Mouse (Mus musculus) liver, embryonic 16.5 days (tissue): ENCODE data around the gene Mrgprd. TPM values are rescaled to one million over a fixed set of nuclear protein-coding genes. Genes with fewer than 3 reads are reported as not detected.

Experiments
- ATAC-seq: fragments of 200-750 bp; cut with Nextera tagmentation; 2 replicates; pipeline ENCODE4 v1.8.0; 2017; ENCODE audit warnings: low read depth, mild to moderate bottlenecking, moderate number of reproducible peaks, moderate library complexity
- H3K27ac ChIP-seq: fragments of 300-500 bp; sonication (generic); 2 replicates; pipeline ENCODE4 v1.5.1; 2014; ENCODE audit warnings: mild to moderate bottlenecking, low read length
- H3K27me3 ChIP-seq: fragments of 300-500 bp; sonication (generic); 2 replicates; pipeline ENCODE4 v1.6.1; 2014; ENCODE audit warnings: low read depth, low read length, mixed read lengths; ENCODE audit not compliant: control insufficient read depth, insufficient read depth
- H3K36me3 ChIP-seq: fragments of 300-500 bp; sonication (generic); 2 replicates; pipeline ENCODE4 v1.6.1; 2014; ENCODE audit warnings: mild to moderate bottlenecking; ENCODE audit not compliant: control insufficient read depth, insufficient read depth
- H3K4me1 ChIP-seq: fragments of 300-500 bp; sonication (generic); 2 replicates; pipeline ENCODE4 v1.6.1; 2014; ENCODE audit warnings: low read depth, low read length, mixed read lengths; ENCODE audit not compliant: control insufficient read depth
- H3K4me2 ChIP-seq: fragments of 300-500 bp; sonication (generic); 2 replicates; pipeline ENCODE4 v1.6.1; 2014; ENCODE audit warnings: low read depth, low read length, mixed read lengths
- H3K4me3 ChIP-seq: fragments of 300-500 bp; sonication (generic); 2 replicates; pipeline ENCODE4 v1.5.1; 2014; ENCODE audit warnings: low read depth, mild to moderate bottlenecking, low read length
- H3K9ac ChIP-seq: fragments of 300-500 bp; sonication (generic); 2 replicates; pipeline ENCODE4 v1.6.1; 2014; ENCODE audit warnings: low read depth, low read length
- H3K9me3 ChIP-seq: fragments of 300-500 bp; sonication (generic); replicated peaks from 2 replicates; pipeline ENCODE4 v1.6.1; 2016; ENCODE audit warnings: low read length; ENCODE audit not compliant: control insufficient read depth
- WGBS: fragments of 180-500 bp; shearing (Covaris S2); extraction: QIAGEN DNeasy Blood & Tissue Kit; methylation state at CpG from one replicate; pipeline ENCODE4 v1.1.7; 2014; ENCODE audit not compliant: insufficient replicate concordance; 5-methylcytosine and 5-hydroxymethylcytosine counted together
- polyA plus RNA-seq: library from polyadenylated mRNA; unstranded; fragments of >200 nt; fragmentation: Nextera tagmentation; extraction: Ambion mirVana; gene quantifications from 2 replicates; pipeline ENCODE4 v1.2.1, GENCODE M21; 2015

Gene Mrgprd
- polyA plus RNA-seq, 1 experiment from 2014 or later: not detected

DNA sequence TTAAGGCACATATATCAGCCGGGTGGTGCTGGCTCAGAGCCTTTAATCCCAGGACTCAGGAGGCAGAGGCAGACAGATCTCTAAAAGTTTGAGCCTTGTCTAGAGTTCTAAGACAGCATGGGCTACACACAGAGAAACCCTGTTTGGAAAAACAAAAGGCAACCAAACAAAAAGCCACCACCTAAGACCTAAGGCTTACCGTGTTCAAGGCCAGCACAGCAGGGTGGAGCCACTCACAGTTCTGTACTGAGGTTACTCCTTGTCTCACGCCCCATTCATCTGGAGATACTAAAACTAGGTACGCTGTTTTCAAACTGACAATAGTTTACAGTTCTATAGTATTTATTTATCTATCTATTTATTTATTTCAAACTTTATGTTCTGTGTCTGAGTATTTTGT, 29.2 kb upstream of the Mrgprd start:
- no peaks in the 10 kb centered on the region for H3K9me3 ChIP-seq
- WGBS: 52% methylated on average over 4 of the region's 4 CpGs
- ATAC-seq: no peak

GRCm38 (mm10) chr7:145287410-145287809, 27.2 kb upstream of the Mrgprd start:
- H3K27ac ChIP-seq: no peak overlapping the region
- H3K27me3 ChIP-seq: no peaks in the 10 kb centered on the region
- no peaks in the 10 kb centered on the region for H3K9me3 ChIP-seq
- H3K4me3 ChIP-seq: no peak overlapping the region
- H3K36me3 ChIP-seq: no peaks in the 10 kb centered on the region
- no peak overlapping the region for H3K4me2 ChIP-seq
- 34% methylated on average over 6 of the region's 6 CpGs for WGBS
- no peak for ATAC-seq
- peaks cover 3% of the 10 kb centered on the region for H3K4me1 ChIP-seq
- no peak overlapping the region for H3K9ac ChIP-seq

More for the DNA sequence above, 29.2 kb upstream of the Mrgprd start:
- Histone ChIP-seq H3K9ac (no peak overlapping the region), H3K4me1 (peaks cover 3% of the 10 kb centered on the region), H3K27ac (no peak overlapping the region), H3K4me3 (no peak overlapping the region), H3K36me3 (no peaks in the 10 kb centered on the region), H3K27me3 (no peaks in the 10 kb centered on the region), H3K4me2 (no peak overlapping the region)

DNA sequence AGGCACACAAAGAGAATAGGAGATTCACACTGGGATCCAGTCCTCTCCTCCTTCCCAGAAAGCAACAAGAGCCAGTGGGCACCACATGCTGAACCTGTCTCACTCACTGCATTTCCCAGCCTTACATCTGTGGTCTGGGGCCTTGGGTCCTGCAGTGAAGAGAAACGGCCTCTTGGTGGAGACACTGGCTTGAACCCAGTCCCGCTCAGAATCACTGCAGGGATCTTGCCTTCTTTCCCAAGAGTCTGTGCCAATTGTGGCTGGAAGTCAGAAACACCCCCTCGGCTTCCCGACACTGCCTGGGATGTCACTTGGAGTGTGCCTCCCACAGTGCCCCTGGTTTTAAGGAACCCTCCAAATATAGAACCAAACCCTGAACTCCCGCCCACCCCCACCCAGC, 25.3 kb upstream of the Mrgprd start:
- Histone ChIP-seq H3K27ac (no peak overlapping the region), H3K9ac (no peak overlapping the region), H3K4me2 (no peak overlapping the region), H3K27me3 (no peaks in the 10 kb centered on the region), H3K4me1 (peaks cover 3% of the 10 kb centered on the region), H3K9me3 (no peaks in the 10 kb centered on the region), H3K4me3 (no peak overlapping the region), H3K36me3 (no peaks in the 10 kb centered on the region)
- no peak for ATAC-seq
- WGBS: 27% methylated on average over 5 of the region's 5 CpGs

GRCm38 (mm10) chr7:145291847-145292246, 22.8 kb upstream of the Mrgprd start:
- no peaks in the 10 kb centered on the region for H3K9me3 ChIP-seq
- 66% methylated on average over 2 of the region's 2 CpGs for WGBS
- no peak overlapping the region for H3K9ac ChIP-seq
- no peak overlapping the region for H3K27ac ChIP-seq
- ATAC-seq: no peak
- no peaks in the 10 kb centered on the region for H3K27me3 ChIP-seq
- no peak overlapping the region for H3K4me3 ChIP-seq
- peaks cover 3% of the 10 kb centered on the region for H3K4me1 ChIP-seq
- H3K36me3 ChIP-seq: no peaks in the 10 kb centered on the region
- no peak overlapping the region for H3K4me2 ChIP-seq

- H3K36me3 ChIP-seq: no peaks in the 10 kb centered on the region
- 50% methylated on average over 2 of the region's 2 CpGs for WGBS
- H3K9me3 ChIP-seq: no peaks in the 10 kb centered on the region
- no peak overlapping the region for H3K27ac ChIP-seq
- no peaks in the 10 kb centered on the region for H3K4me1 ChIP-seq
- no peak for ATAC-seq
- H3K4me2 ChIP-seq: no peak overlapping the region
- H3K4me3 ChIP-seq: no peak overlapping the region
- no peaks in the 10 kb centered on the region for H3K27me3 ChIP-seq
- H3K9ac ChIP-seq: no peak overlapping the region
Observed at GRCm38 (mm10) chr7:145292726-145293125, 21.9 kb upstream of the Mrgprd start.

DNA sequence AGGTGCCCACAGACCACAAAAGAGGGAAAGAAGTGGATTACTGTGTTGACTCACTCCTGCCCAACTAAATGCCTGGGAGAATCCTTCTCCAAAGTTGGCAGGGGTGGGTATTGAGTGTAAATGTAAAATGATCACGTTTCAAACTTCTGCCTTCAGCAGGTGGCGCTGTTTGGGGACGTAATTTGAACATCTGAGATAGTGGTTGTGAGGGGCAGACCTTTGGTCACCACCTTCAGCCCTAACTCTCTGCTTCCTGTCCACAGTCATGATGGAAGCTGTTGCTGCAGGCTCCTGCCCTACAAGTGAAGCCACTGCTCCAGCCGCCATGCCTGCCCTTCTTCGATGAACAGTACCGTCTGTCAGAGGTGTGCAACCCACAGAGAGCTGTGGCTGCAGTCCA, 20.8 kb upstream of the Mrgprd start:
- Histone ChIP-seq H3K36me3 (no peaks in the 10 kb centered on the region), H3K4me1 (no peaks in the 10 kb centered on the region), H3K9ac (no peak overlapping the region), H3K9me3 (no peaks in the 10 kb centered on the region), H3K4me3 (no peak overlapping the region), H3K27ac (no peak overlapping the region), H3K27me3 (no peaks in the 10 kb centered on the region), H3K4me2 (no peak overlapping the region)
- WGBS: 29% methylated on average over 6 of the region's 6 CpGs
- no peak for ATAC-seq

GRCm38 (mm10) chr7:145298666-145299490, 15.8 kb upstream of the Mrgprd start:
- no peaks in the 10 kb centered on the region for H3K9me3 ChIP-seq
- peaks cover 5% of the 10 kb centered on the region; the same call in 1 of the 2 replicates for H3K4me1 ChIP-seq
- H3K36me3 ChIP-seq: no peaks in the 10 kb centered on the region
- H3K27me3 ChIP-seq: no peaks in the 10 kb centered on the region
- no peak overlapping the region for H3K9ac ChIP-seq
- no peak overlapping the region for H3K4me3 ChIP-seq
- H3K27ac ChIP-seq: no peak overlapping the region
- no peak for ATAC-seq
- 50% methylated on average over 3 of the region's 3 CpGs for WGBS
- no peak overlapping the region for H3K4me2 ChIP-seq

DNA sequence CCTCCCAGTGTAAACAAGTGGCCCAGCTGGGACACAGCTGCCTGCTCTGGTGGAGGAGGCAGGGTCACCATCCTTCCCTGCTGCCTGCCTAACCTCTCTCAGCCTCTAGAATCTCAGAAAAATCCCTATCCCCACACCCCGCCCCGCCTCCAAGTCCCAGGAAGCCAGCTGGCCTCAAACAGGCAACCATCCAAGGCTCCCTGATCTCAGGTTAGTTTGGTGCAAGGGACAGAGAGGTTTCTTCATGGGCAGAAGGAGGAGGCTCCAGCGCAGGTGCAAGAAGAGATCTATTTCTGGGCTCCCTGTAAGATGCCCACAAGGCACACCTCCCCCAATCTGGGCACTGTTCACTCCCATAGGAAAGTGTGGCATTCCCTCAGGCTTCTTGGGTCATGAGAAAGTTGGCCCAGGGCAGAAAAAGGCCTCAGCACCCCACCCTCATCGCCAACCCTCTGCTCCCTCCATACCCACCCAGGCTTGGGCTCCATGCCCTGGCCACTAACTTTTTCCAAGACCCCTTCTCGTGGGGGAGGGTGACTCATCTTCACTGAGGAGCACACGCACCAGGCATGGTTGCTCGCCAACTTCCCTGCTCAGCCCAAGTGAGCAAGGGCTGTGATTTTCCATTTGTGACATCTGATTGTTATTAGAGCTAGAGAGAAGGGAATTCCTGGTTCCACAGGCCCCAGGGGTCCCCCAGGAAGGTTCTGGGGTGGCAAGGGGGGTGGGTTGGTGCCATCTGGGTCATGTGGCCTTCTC, 14.9 kb upstream of the Mrgprd start:
- H3K9ac ChIP-seq: no peak overlapping the region
- ATAC-seq: no peak
- no peaks in the 10 kb centered on the region for H3K27me3 ChIP-seq
- H3K4me1 ChIP-seq: peaks cover 5% of the 10 kb centered on the region; the same call in 1 of the 2 replicates
- no peaks in the 10 kb centered on the region for H3K9me3 ChIP-seq
- H3K4me2 ChIP-seq: no peak overlapping the region
- no peak overlapping the region for H3K4me3 ChIP-seq
- no peaks in the 10 kb centered on the region for H3K36me3 ChIP-seq
- no peak overlapping the region for H3K27ac ChIP-seq
- WGBS: 51% methylated on average over 7 of the region's 7 CpGs
